Mouse (Mus musculus) neural tube, embryonic 14.5 days (tissue): Measurements from ENCODE around the gene Coro1c. TPM values are rescaled to one million over a fixed set of nuclear protein-coding genes. Genes with fewer than 3 reads are reported as not detected.

Source experiments
- ATAC-seq: fragments of 200-750 bp; cut with Nextera tagmentation; 2 replicates; pipeline ENCODE4 v1.8.0; 2017; ENCODE audit warnings: low read depth, mild to moderate bottlenecking, moderate TSS enrichment, moderate library complexity
- H3K27ac ChIP-seq: fragments of 300-500 bp; sonication (generic); 2 replicates; pipeline ENCODE4 v1.5.1; 2014; ENCODE audit warnings: low read depth, mild to moderate bottlenecking, control low read depth, low read length, moderate library complexity, mixed read lengths
- H3K27me3 ChIP-seq: fragments of 300-500 bp; sonication (generic); 2 replicates; pipeline ENCODE4 v1.6.1; 2014; ENCODE audit warnings: low read length; ENCODE audit not compliant: control insufficient read depth, insufficient read depth
- H3K36me3 ChIP-seq: fragments of 300-500 bp; sonication (generic); 2 replicates; pipeline ENCODE4 v1.6.1; 2014; ENCODE audit warnings: low read length, mixed read lengths; ENCODE audit not compliant: control insufficient read depth, insufficient read depth
- H3K4me1 ChIP-seq: fragments of 300-500 bp; sonication (generic); 2 replicates; pipeline ENCODE4 v1.6.1; 2014; ENCODE audit warnings: low read length; ENCODE audit not compliant: control insufficient read depth, insufficient read depth
- H3K4me2 ChIP-seq: fragments of 300-500 bp; sonication (generic); 2 replicates; pipeline ENCODE4 v1.6.1; 2014; ENCODE audit warnings: mild to moderate bottlenecking, low read depth, low read length, control low read depth
- H3K4me3 ChIP-seq: fragments of 300-500 bp; sonication (generic); 2 replicates; pipeline ENCODE4 v1.5.1; 2014; ENCODE audit warnings: low read depth, low read length, control low read depth, mixed read lengths
- H3K9ac ChIP-seq: fragments of 300-500 bp; sonication (generic); replicated peaks from 2 replicates; pipeline ENCODE4 v1.6.1; 2014; ENCODE audit warnings: low read depth, mild to moderate bottlenecking, control low read depth, low read length, mixed read lengths
- H3K9me3 ChIP-seq: fragments of 300-500 bp; sonication (generic); 2 replicates; pipeline ENCODE4 v1.6.1; 2016; ENCODE audit warnings: low read length; ENCODE audit not compliant: control insufficient read depth
- WGBS: fragments of 180-500 bp; shearing (Covaris S2); extraction: QIAGEN DNeasy Blood & Tissue Kit; methylation state at CpG from one replicate; pipeline ENCODE4 v1.1.7; 2014; 5-methylcytosine and 5-hydroxymethylcytosine counted together
- polyA plus RNA-seq: library from polyadenylated mRNA; unstranded; fragments of >200 nt; fragmentation: Nextera tagmentation; extraction: Ambion mirVana; gene quantifications from 2 replicates; pipeline ENCODE4 v1.2.1, GENCODE M21; 2014

Gene Coro1c
- polyA plus RNA-seq, 1 experiment from 2014 or later: 148 TPM

- Histone ChIP-seq H3K36me3 (peaks cover 44% of the 10 kb centered on the region), H3K4me3 (no peak overlapping the region), H3K9ac (no peak overlapping the region), H3K9me3 (no peaks in the 10 kb centered on the region), H3K4me1 (no peaks in the 10 kb centered on the region), H3K27me3 (no peaks in the 10 kb centered on the region), H3K4me2 (no peak overlapping the region), H3K27ac (no peak overlapping the region)
- no peak for ATAC-seq
- WGBS: 75% methylated on average over 17 of the region's 17 CpGs
Observed at GRCm38 (mm10) chr5:113950133-113950532, 41.6 kb upstream of the Coro1c start.

DNA sequence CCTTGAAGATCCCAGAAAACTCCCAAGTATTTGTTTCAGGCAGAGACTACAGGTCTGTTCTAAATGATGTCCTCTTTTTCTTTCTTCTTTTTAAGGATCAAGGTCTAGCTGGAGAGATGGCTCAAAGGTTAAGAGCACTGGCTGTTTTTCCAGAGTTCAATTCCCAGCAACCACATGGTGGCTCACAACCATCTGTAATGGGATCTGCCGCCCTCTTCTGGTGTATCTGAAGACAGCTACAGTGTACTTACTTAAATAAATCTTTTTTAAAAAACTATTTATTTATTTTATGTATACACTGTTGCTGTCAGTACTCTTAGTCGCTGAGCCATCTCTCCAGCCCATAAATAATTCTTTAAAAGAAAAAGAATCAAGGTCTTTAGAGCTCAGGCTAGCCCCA is 38.7 kb upstream of the Coro1c start:
- WGBS: 71% methylated on average over 2 of the region's 2 CpGs
- no peaks in the 10 kb centered on the region for H3K4me1 ChIP-seq
- no peak overlapping the region for H3K9ac ChIP-seq
- H3K9me3 ChIP-seq: no peaks in the 10 kb centered on the region
- peaks cover 55% of the 10 kb centered on the region for H3K36me3 ChIP-seq
- no peak for ATAC-seq
- H3K4me3 ChIP-seq: no peak overlapping the region
- no peaks in the 10 kb centered on the region for H3K27me3 ChIP-seq
- no peak overlapping the region for H3K4me2 ChIP-seq
- no peak overlapping the region for H3K27ac ChIP-seq

GRCm38 (mm10) chr5:113945126-113945525 is 36.6 kb upstream of the Coro1c start:
- Histone ChIP-seq H3K9me3 (no peaks in the 10 kb centered on the region), H3K27ac (no peak overlapping the region), H3K9ac (no peak overlapping the region), H3K4me1 (no peaks in the 10 kb centered on the region), H3K27me3 (no peaks in the 10 kb centered on the region), H3K4me2 (no peak overlapping the region), H3K36me3 (peaks cover 67% of the 10 kb centered on the region), H3K4me3 (no peak overlapping the region)
- ATAC-seq: no peak
- 92% methylated on average over 6 of the region's 6 CpGs for WGBS

GRCm38 (mm10) chr5:113943328-113943727 is 34.8 kb upstream of the Coro1c start:
- no peak overlapping the region for H3K4me3 ChIP-seq
- H3K9ac ChIP-seq: no peak overlapping the region
- H3K4me2 ChIP-seq: no peak overlapping the region
- peaks cover 58% of the 10 kb centered on the region for H3K36me3 ChIP-seq
- WGBS: 61% methylated on average over 12 of the region's 12 CpGs
- no peak overlapping the region for H3K27ac ChIP-seq
- no peaks in the 10 kb centered on the region for H3K9me3 ChIP-seq
- H3K27me3 ChIP-seq: no peaks in the 10 kb centered on the region
- no peak for ATAC-seq
- no peaks in the 10 kb centered on the region for H3K4me1 ChIP-seq

- Histone ChIP-seq H3K4me3 (no peak overlapping the region), H3K27me3 (no peaks in the 10 kb centered on the region), H3K36me3 (peaks cover 57% of the 10 kb centered on the region), H3K9me3 (no peaks in the 10 kb centered on the region), H3K4me1 (no peaks in the 10 kb centered on the region), H3K4me2 (no peak overlapping the region), H3K9ac (no peak overlapping the region), H3K27ac (no peak overlapping the region)
- 84% methylated on average over 12 of the region's 12 CpGs for WGBS
- no peak for ATAC-seq
Observed at GRCm38 (mm10) chr5:113942580-113942979, 34.0 kb upstream of the Coro1c start.

GRCm38 (mm10) chr5:113939263-113939900 is 30.8 kb upstream of the Coro1c start:
- H3K27me3 ChIP-seq: no peaks in the 10 kb centered on the region
- no peak overlapping the region for H3K9ac ChIP-seq
- H3K4me1 ChIP-seq: no peaks in the 10 kb centered on the region
- ATAC-seq: no peak
- no peak overlapping the region for H3K4me3 ChIP-seq
- no peaks in the 10 kb centered on the region for H3K9me3 ChIP-seq
- H3K4me2 ChIP-seq: no peak overlapping the region
- peaks cover 38% of the 10 kb centered on the region for H3K36me3 ChIP-seq
- no peak overlapping the region for H3K27ac ChIP-seq
- 59% methylated on average over 12 of the region's 12 CpGs for WGBS

DNA sequence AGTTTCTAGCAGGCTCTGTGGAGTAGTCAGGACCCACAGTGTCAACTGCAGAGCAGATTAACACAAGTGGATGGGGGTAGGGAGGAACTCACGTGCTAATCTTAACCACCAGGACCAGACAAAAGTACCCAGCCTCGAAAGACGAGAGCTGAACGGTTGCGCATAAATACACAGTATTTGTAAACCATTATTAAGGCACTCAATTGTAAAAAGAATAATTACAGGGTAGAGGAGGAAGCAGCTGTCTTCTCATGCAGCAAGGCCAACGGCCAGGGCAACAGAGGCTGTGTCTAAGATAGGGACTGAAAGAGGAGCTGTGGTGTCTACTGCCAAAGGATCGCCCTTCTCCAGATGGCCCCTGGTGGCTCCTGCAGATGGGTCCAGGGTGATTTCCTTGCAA is 29.1 kb upstream of the Coro1c start:
- 51% methylated on average over 7 of the region's 7 CpGs for WGBS
- H3K4me1 ChIP-seq: no peaks in the 10 kb centered on the region
- no peaks in the 10 kb centered on the region for H3K27me3 ChIP-seq
- no peak overlapping the region for H3K4me3 ChIP-seq
- no peaks in the 10 kb centered on the region for H3K9me3 ChIP-seq
- peaks cover 29% of the 10 kb centered on the region for H3K36me3 ChIP-seq
- H3K27ac ChIP-seq: no peak overlapping the region
- H3K4me2 ChIP-seq: no peak overlapping the region
- no peak overlapping the region for H3K9ac ChIP-seq
- ATAC-seq: no peak

DNA sequence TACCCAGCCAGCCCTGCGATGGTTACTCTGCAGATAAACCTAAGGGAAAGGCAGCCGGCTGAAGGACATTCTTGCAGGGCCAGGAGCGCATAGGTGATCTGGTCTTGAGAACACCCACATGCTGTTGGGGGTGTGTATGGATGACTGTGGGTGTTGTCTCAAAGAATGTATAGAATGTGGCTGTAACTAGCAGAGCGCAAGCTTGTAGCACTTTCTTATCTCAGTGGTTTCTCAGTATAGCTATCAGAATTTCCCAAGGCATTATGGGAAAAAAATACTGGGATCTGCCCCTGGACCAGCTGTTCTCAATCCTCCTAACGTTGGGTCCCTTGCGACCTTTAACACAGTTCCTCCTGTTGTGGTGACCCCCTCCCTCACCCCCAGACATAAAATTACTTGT is 25.3 kb upstream of the Coro1c start:
- 0 out of 2 replicates have a peak, but pooled peaks cover 3% of the 10 kb centered on the region for H3K4me1 ChIP-seq
- no peak overlapping the region for H3K9ac ChIP-seq
- no peaks in the 10 kb centered on the region for H3K9me3 ChIP-seq
- H3K4me3 ChIP-seq: no peak overlapping the region
- WGBS: 86% methylated on average over 6 of the region's 6 CpGs
- no peak overlapping the region for H3K27ac ChIP-seq
- ATAC-seq: no peak
- H3K4me2 ChIP-seq: no peak overlapping the region
- no peaks in the 10 kb centered on the region for H3K27me3 ChIP-seq
- H3K36me3 ChIP-seq: no peaks in the 10 kb centered on the region

DNA sequence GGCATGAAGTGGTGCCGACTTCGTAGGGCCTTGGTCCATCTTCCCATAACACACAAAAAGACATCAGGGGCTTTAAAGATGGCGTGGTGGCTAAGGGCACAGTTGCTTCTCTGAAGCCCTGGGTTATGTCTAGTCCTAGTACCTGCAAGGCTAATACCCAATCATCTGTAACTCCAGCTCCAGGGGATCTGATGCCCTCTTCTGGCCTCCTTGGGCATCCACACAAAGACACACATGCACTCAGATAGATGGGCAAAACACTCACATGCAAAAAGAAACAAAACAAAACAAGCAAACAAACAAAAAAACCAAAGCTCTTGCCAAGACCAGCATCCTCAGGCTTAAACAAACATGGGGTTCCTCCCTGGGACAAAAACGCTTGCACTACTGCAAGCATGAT is 24.9 kb upstream of the Coro1c start:
- H3K4me3 ChIP-seq: no peak overlapping the region
- 81% methylated on average over 4 of the region's 4 CpGs for WGBS
- no peaks in the 10 kb centered on the region for H3K36me3 ChIP-seq
- no peak overlapping the region for H3K27ac ChIP-seq
- H3K9ac ChIP-seq: no peak overlapping the region
- no peak for ATAC-seq
- H3K4me1 ChIP-seq: 0 out of 2 replicates have a peak, but pooled peaks cover 3% of the 10 kb centered on the region
- H3K4me2 ChIP-seq: no peak overlapping the region
- no peaks in the 10 kb centered on the region for H3K27me3 ChIP-seq
- H3K9me3 ChIP-seq: no peaks in the 10 kb centered on the region
